Mouse (Mus musculus) midbrain, embryonic 16.5 days (tissue): Measurements from ENCODE around the gene Dnaja2. TPM values are rescaled to one million over a fixed set of nuclear protein-coding genes. Genes with fewer than 3 reads are reported as not detected.

Experiments
- ATAC-seq: fragments of 200-750 bp; cut with Nextera tagmentation; 2 replicates; pipeline ENCODE4 v1.8.0; 2017; ENCODE audit warnings: moderate TSS enrichment
- H3K27ac ChIP-seq: fragments of 300-500 bp; sonication (generic); 2 replicates; pipeline ENCODE4 v1.5.1; 2014; ENCODE audit warnings: mild to moderate bottlenecking, low read length, mixed read lengths
- H3K27me3 ChIP-seq: fragments of 300-500 bp; sonication (generic); 2 replicates; pipeline ENCODE4 v1.6.1; 2014; ENCODE audit warnings: low read depth, low read length, mixed read lengths; ENCODE audit not compliant: control insufficient read depth, insufficient read depth
- H3K36me3 ChIP-seq: fragments of 300-500 bp; sonication (generic); 2 replicates; pipeline ENCODE4 v1.6.1; 2014; ENCODE audit warnings: mild to moderate bottlenecking, low read length, moderate library complexity, mixed read lengths; ENCODE audit not compliant: control insufficient read depth, insufficient read depth
- H3K4me1 ChIP-seq: fragments of 300-500 bp; sonication (generic); 2 replicates; pipeline ENCODE4 v1.6.1; 2014; ENCODE audit warnings: mild to moderate bottlenecking, low read length, mixed read lengths; ENCODE audit not compliant: control insufficient read depth, insufficient read depth
- H3K4me2 ChIP-seq: fragments of 300-500 bp; sonication (generic); 2 replicates; pipeline ENCODE4 v1.6.1; 2014; ENCODE audit warnings: mild to moderate bottlenecking, low read length, mixed read lengths
- H3K4me3 ChIP-seq: fragments of 300-500 bp; sonication (generic); 2 replicates; pipeline ENCODE4 v1.5.1; 2014; ENCODE audit warnings: low read depth, mild to moderate bottlenecking, low read length, moderate library complexity, mixed read lengths
- H3K9ac ChIP-seq: fragments of 300-500 bp; sonication (generic); 2 replicates; pipeline ENCODE4 v1.6.1; 2014; ENCODE audit warnings: low read depth, low read length, mixed read lengths
- H3K9me3 ChIP-seq: fragments of 300-500 bp; sonication (generic); replicated peaks from 2 replicates; pipeline ENCODE4 v1.6.1; 2014; ENCODE audit warnings: mild to moderate bottlenecking, low read length, mixed read lengths; ENCODE audit not compliant: control insufficient read depth, poor library complexity, severe bottlenecking
- WGBS: fragments of 180-500 bp; shearing (Covaris S2); extraction: QIAGEN DNeasy Blood & Tissue Kit; methylation state at CpG from one replicate; pipeline ENCODE4 v1.1.7; 2014; 5-methylcytosine and 5-hydroxymethylcytosine counted together
- polyA plus RNA-seq: library from polyadenylated mRNA; unstranded; fragments of >200 nt; fragmentation: Nextera tagmentation; extraction: Ambion mirVana; gene quantifications from 2 replicates; pipeline ENCODE4 v1.2.1, GENCODE M21; 2015

The Dnaja2 gene
- polyA plus RNA-seq, 1 experiment from 2014 or later: 177 TPM

DNA sequence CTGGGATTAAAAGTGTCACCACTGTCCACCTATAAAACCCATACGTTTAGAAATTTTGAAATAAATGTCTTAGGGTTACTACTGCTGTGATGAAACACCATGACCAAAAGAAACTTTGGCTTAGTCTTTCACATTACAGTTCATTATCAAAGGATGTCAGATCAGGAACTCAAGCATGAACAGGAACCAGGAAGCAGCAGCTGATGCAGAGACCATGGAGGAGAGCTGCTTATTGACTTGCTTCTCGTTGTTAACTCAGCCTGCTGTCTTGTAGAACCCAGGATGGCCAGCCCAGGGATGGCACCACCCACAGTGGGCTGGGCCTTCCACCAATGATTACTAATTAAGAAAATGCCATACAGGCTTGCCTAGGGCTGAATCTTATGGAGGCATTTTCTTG lies 4.8 kb upstream of the Dnaja2 start:
- peaks cover 6% of the 10 kb centered on the region for H3K4me1 ChIP-seq
- WGBS: 84% methylated on average over 2 of the region's 2 CpGs
- H3K9me3 ChIP-seq: no peaks in the 10 kb centered on the region
- H3K9ac ChIP-seq: no peak overlapping the region
- H3K27ac ChIP-seq: no peak overlapping the region
- no peak for ATAC-seq
- no peaks in the 10 kb centered on the region for H3K27me3 ChIP-seq
- no peak overlapping the region for H3K4me2 ChIP-seq
- no peaks in the 10 kb centered on the region for H3K36me3 ChIP-seq
- H3K4me3 ChIP-seq: no peak overlapping the region

DNA sequence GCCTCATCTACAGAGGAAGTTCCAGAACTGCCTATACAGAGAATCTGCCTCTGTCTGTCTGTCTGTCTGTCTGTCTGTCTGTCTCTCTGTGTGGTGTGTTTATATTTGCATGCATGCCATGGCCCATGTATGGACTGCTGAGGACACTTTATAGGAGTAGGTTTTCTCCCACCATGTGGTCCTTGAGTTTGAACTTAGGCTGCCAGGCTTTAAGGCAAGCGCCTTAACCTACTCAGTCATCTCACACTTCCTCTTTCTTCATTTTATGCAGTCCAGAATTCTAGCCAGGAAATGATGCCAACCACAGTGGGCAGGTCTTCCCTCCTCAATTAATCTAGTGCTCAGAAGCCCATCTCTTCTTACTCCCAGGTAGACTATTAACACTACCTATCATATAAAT lies 4.1 kb upstream of the Dnaja2 start:
- Histone ChIP-seq H3K4me3 (no peak overlapping the region), H3K27me3 (no peaks in the 10 kb centered on the region), H3K9me3 (no peaks in the 10 kb centered on the region), H3K36me3 (no peaks in the 10 kb centered on the region), H3K9ac (no peak overlapping the region), H3K4me2 (no peak overlapping the region), H3K4me1 (peaks cover 7% of the 10 kb centered on the region), H3K27ac (no peak overlapping the region)
- no peak for ATAC-seq
- WGBS: 97% methylated on average over 1 of the region's 1 CpGs

DNA sequence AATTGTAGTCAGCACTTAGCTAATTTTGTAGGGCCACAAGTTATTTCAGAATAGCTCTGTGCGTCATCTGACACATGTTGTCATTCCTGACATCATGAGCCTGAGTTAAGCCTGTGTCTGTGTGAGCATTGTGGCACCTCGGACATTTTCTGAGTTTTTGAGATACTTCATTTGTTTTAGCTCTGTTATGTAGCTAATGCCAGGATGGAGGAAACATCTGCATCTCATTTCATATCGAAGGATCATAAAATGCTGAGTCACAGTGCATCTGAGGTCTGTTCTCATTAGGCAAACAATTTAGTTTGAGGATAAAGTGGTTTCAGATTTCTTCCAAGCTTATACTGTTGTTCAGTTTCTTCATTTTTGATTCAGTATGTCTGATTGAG lies 2.5 kb upstream of the Dnaja2 start:
- Histone ChIP-seq H3K9ac (no peak overlapping the region), H3K27ac (no peak overlapping the region), H3K4me2 (no peak overlapping the region), H3K27me3 (no peaks in the 10 kb centered on the region), H3K4me1 (peaks cover 16% of the 10 kb centered on the region), H3K9me3 (no peaks in the 10 kb centered on the region), H3K36me3 (0 out of 2 replicates have a peak, but pooled peaks cover 2% of the 10 kb centered on the region), H3K4me3 (no peak overlapping the region)
- WGBS: 76% methylated on average over 3 of the region's 3 CpGs
- ATAC-seq: no peak

DNA sequence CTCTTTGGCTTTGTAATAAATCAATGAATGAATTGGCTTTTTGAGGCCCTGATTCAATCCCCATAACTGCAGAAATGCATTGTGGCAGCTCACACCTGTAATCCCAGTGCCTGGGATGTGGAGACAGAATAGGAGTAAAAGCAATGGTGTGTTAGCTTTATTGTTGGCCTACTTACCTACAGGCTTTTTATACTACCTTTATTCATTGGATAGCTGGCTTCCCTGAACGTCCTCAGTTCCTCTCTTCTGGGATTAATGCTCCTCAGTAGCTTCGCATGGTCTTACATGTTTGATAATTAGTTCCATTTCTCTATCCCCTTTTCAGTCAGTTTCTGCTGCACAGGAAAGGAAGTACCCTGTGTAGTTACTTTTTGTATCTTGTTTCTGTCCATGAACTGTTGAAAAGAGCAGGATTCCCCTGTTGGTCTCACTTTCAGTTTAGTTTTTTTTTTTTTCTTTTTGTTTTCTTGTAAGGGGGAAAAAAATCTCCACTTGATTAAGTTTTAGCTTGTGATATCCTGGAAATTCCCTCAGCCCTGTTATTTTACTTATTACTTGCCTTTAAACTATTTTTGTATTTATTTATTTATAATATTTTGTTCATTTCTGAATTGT lies 1.9 kb upstream of the Dnaja2 start:
- 76% methylated on average over 2 of the region's 2 CpGs for WGBS
- H3K4me3 ChIP-seq: no peak overlapping the region
- no peak for ATAC-seq
- no peak overlapping the region for H3K9ac ChIP-seq
- H3K4me2 ChIP-seq: no peak overlapping the region
- no peak overlapping the region for H3K27ac ChIP-seq
- H3K27me3 ChIP-seq: no peaks in the 10 kb centered on the region
- no peaks in the 10 kb centered on the region for H3K9me3 ChIP-seq
- H3K36me3 ChIP-seq: 0 out of 2 replicates have a peak, but pooled peaks cover 2% of the 10 kb centered on the region
- peaks cover 16% of the 10 kb centered on the region for H3K4me1 ChIP-seq

DNA sequence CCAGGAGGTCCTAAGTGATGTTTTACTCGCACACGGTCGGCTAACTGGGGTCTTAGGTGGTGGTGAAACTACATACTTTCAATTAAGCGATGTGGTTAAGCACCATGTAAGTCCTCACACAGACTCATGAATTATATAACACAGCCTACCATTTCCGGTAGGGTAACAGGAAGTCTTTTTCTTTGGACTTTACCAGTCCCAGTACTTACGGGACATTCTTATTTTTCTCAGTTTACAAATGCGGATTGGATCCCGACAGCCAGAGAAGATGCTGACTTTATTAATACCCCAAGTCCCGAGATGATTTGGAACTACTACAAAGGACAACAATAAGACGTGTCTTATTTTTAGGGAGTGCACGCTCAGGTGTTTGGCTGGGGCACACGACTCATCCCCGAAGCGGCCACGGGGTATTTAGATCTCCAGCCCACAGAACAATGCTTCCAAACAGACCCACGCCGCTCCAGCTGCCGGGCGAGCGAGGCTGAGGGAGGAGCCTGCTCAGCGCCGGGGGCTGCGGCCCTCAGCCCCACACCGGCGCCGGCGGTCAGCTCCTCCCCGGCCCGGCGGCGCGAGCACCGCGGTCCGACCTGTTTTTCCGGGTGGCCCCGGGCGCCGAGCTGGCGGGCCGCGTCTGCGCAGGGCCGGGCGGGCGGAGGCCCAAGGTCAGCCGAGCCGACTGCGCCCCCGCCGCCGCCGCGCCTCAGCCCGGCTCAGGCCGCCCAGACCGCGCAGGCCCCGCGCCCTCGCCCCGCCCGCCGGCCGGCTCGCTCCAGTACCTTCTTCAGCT lies 558 bp downstream of the Dnaja2 start:
- Histone ChIP-seq H3K4me2 (peak overlapping the region; percentile 66), H3K9ac (peak overlapping the region; percentile 85), H3K9me3 (no peaks in the 10 kb centered on the region), H3K4me1 (peaks cover 22% of the 10 kb centered on the region), H3K36me3 (peaks cover 4% of the 10 kb centered on the region; the same call in 1 of the 2 replicates), H3K4me3 (peak overlapping the region; percentile 96), H3K27ac (peak overlapping the region; percentile 93), H3K27me3 (no peaks in the 10 kb centered on the region)
- ATAC-seq: peak; percentile 92
- WGBS: under 1% methylated on average over 50 of the region's 66 CpGs

DNA sequence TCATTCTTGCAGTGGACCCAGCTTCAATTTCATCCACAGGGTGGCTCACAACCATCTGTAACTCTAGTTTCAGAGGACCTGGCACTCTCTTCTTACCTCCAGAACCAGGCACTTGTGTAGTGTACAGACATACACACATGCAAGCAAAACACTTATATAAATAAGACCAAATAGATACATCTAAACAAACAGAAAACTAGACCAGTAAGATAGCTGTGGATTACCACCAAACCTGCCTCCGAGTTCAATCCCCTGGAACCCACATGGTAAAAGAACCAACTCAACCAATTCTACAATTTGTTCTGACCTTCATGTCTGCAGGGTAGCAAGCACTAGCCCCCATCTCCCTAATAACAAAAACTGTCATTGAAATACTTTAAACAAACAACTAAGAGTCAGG lies 3.2 kb downstream of the Dnaja2 start:
- 94% methylated on average over 1 of the region's 1 CpGs for whole genome bisulfite sequencing
- Histone ChIP-seq H3K27me3 (no peaks in the 10 kb centered on the region), H3K9me3 (no peaks in the 10 kb centered on the region), H3K4me1 (peaks cover 22% of the 10 kb centered on the region), H3K9ac (0 out of 2 replicates have a peak overlapping the region, but pooled peaks have one; percentile 14), H3K4me3 (no peak overlapping the region), H3K36me3 (peaks cover 16% of the 10 kb centered on the region), H3K27ac (no peak overlapping the region), H3K4me2 (no peak overlapping the region)
- ATAC-seq: no peak

DNA sequence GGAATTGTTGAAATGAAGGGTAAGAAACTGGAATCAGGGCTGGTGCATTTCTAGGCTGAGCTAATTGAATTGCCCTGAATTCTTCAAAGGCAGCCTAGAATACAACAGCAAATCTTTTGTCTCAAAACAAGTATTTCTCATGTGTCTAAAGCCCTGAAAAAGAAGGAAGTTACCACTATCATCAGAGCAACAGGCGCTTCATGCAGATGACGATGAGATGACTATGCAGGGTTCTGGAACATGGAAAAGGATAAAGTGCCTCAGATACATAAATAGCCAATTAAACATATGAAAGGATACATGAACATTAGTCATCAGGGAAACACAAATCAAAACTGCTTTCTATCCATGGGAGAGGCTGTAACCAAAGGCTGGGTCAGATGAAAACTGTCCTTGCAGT lies 18.8 kb downstream of the Dnaja2 start:
- Histone ChIP-seq H3K27ac (no peak overlapping the region), H3K4me1 (no peaks in the 10 kb centered on the region), H3K9me3 (no peaks in the 10 kb centered on the region), H3K9ac (no peak overlapping the region), H3K27me3 (no peaks in the 10 kb centered on the region), H3K4me3 (no peak overlapping the region), H3K36me3 (peaks cover 30% of the 10 kb centered on the region), H3K4me2 (no peak overlapping the region)
- no peak for ATAC-seq
- 94% methylated on average over 2 of the region's 2 CpGs for WGBS

DNA sequence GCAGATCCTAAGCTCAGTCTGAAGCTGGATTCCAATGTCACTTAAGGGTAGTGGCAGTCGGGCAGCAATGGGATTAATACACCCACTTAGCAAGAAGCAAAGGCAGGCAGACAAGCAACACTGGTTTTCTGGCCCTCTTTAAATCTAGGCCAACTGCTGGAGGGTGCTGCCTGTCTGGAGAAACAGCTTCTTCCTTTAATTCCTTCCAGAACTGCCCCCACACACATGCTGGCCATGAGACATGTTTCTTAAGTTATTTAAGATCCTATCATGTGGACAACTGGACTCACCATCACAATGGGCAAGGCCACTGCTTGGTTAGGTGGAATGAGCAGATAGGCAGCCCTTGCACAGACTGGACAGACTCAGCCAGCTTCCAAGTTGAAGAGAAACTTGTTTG lies 21.0 kb downstream of the Dnaja2 start:
- ATAC-seq: no peak
- Histone ChIP-seq H3K4me3 (no peak overlapping the region), H3K27me3 (no peaks in the 10 kb centered on the region), H3K27ac (no peak overlapping the region), H3K36me3 (peaks cover 24% of the 10 kb centered on the region), H3K4me1 (no peaks in the 10 kb centered on the region), H3K9ac (no peak overlapping the region), H3K4me2 (no peak overlapping the region), H3K9me3 (no peaks in the 10 kb centered on the region)
- WGBS: 90% methylated on average over 1 of the region's 1 CpGs

DNA sequence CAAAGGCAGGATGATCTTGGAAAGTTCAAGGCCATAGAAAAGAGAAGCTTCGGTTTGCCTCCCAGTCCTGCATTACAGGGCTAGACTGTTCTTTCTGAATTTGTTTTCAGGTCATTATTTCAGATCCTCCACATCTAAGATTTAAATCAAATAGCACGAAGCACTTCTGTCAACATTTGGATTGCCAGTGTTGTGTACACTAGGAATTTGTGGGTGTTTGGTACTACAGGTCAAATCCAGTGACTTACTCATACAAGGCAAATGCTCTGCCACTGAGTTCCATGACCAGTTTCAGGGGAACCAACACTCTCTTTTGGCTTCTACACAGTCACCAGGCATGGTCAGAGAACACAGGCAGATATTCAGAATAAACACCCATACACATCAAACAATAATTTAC lies 21.7 kb downstream of the Dnaja2 start:
- Histone ChIP-seq H3K4me1 (no peaks in the 10 kb centered on the region), H3K9me3 (no peaks in the 10 kb centered on the region), H3K4me2 (no peak overlapping the region), H3K4me3 (no peak overlapping the region), H3K27ac (no peak overlapping the region), H3K27me3 (no peaks in the 10 kb centered on the region), H3K9ac (no peak overlapping the region), H3K36me3 (peaks cover 21% of the 10 kb centered on the region)
- WGBS: 89% methylated on average over 2 of the region's 2 CpGs
- no peak for ATAC-seq
